Mouse (Mus musculus): ENCODE data around the gene Tmsb15b1.

- TF ChIP-seq CTCF (IDR thresholded peaks at IDR 0.05; ENCODE audit: borderline replicate concordance, extremely low read depth, insufficient read depth, insufficient read length) (no peak), POLR2A (IDR thresholded peaks at IDR 0.05; ENCODE audit: borderline replicate concordance, extremely low read depth, insufficient read depth, insufficient read length, poor library complexity, severe bottlenecking) (no peak)
These were observed 19.6 kb upstream of the Tmsb15b1 start for GRCm38 (mm10) chrX:136996256-136996655.
